Mouse (Mus musculus): ENCODE results near the gene Npb. TPM values are rescaled to one million over a fixed set of nuclear protein-coding genes. Genes with fewer than 3 reads are reported as not detected.
A peak's percentile ranks its signal among the peaks of the same experiment; 100 is the strongest.

Gene Npb
- polyA plus RNA-seq, 1 experiment from 2014 or later = 22.2 TPM

GRCm38 (mm10) chr11:120623961-120624679 is 15.8 kb downstream of the Npb start:
- H3K9ac ChIP-seq (replicated peaks) = peak overlapping the region; percentile 98
- H3K27ac ChIP-seq (ENCODE audit: low read depth) = peak overlapping the region; percentile 97
- ATAC-seq (peak; percentile 78), DNase-seq (peak; percentile 84)
- peak overlapping the region; percentile 99 for H3K4me3 ChIP-seq (ENCODE audit: low read depth, low read length)
- H3K27me3 ChIP-seq (ENCODE audit: insufficient read depth, low read length) = no peaks in the 10 kb centered on the region
- TF ChIP-seq EP300 (IDR thresholded peaks at IDR 0.05; ENCODE audit: low read depth) = no peak
- TF ChIP-seq CTCF (IDR thresholded peaks at IDR 0.05; ENCODE audit: low read depth) = peak; percentile 87
- 11% methylated on average over 30 of the region's 30 CpGs for WGBS (ENCODE audit: insufficient replicate concordance)
- H3K36me3 ChIP-seq (replicated peaks; ENCODE audit: insufficient read depth, low read length) = peaks cover 53% of the 10 kb centered on the region
- H3K4me2 ChIP-seq (ENCODE audit: low read depth, low read length) = peak overlapping the region; percentile 78
- H3K9me3 ChIP-seq (ENCODE audit: low read length) = no peaks in the 10 kb centered on the region
- peaks cover 46% of the 10 kb centered on the region for H3K4me1 ChIP-seq (ENCODE audit: insufficient read depth)

GRCm38 (mm10) chr11:120624680-120625111 is 16.4 kb downstream of the Npb start:
- DNase-seq (peak; percentile 89), ATAC-seq (peak; percentile 63)
- Histone ChIP-seq H3K4me2 (ENCODE audit: low read depth, low read length) (peak overlapping the region; percentile 78), H3K4me1 (ENCODE audit: insufficient read depth) (peaks cover 52% of the 10 kb centered on the region), H3K4me3 (ENCODE audit: low read depth, low read length) (peak overlapping the region; percentile 99), H3K27ac (ENCODE audit: low read depth) (peak overlapping the region; percentile 97), H3K9me3 (ENCODE audit: low read length) (no peaks in the 10 kb centered on the region), H3K9ac (replicated peaks) (peak overlapping the region; percentile 98), H3K27me3 (ENCODE audit: insufficient read depth, low read length) (no peaks in the 10 kb centered on the region), H3K36me3 (replicated peaks; ENCODE audit: insufficient read depth, low read length) (peaks cover 49% of the 10 kb centered on the region)
- under 1% methylated on average over 46 of the region's 53 CpGs for WGBS (ENCODE audit: insufficient replicate concordance)
- TF ChIP-seq CTCF (IDR thresholded peaks at IDR 0.05; ENCODE audit: low read depth) = no peak

GRCm38 (mm10) chr11:120625152-120625775 is 17.0 kb downstream of the Npb start, which contains the start of gene Sirt7:
Sirt7 (minus strand) TSS chr11:120625240.
- H3K27me3 ChIP-seq (ENCODE audit: insufficient read depth, low read length) = no peaks in the 10 kb centered on the region
- H3K4me2 ChIP-seq (ENCODE audit: low read depth, low read length) = peak within 1 kb of the TSS; percentile 78
- no peaks in the 10 kb centered on the region for H3K9me3 ChIP-seq (ENCODE audit: low read length)
- no peak for DNase-seq
- peaks cover 58% of the 10 kb centered on the region for H3K4me1 ChIP-seq (ENCODE audit: insufficient read depth)
- no peak for ATAC-seq
- H3K27ac ChIP-seq (ENCODE audit: low read depth) = peak within 1 kb of the TSS; percentile 97
- 14% methylated on average over 5 of the region's 5 CpGs for WGBS (ENCODE audit: insufficient replicate concordance)
- H3K9ac ChIP-seq (replicated peaks) = peak within 1 kb of the TSS; percentile 98
- TF ChIP-seq EP300 (IDR thresholded peaks at IDR 0.05; ENCODE audit: low read depth) (peak; percentile 20; the same call in 1 of the 2 replicates), CTCF (IDR thresholded peaks at IDR 0.05; ENCODE audit: low read depth) (no peak)
- peak within 1 kb of the TSS; percentile 99 for H3K4me3 ChIP-seq (ENCODE audit: low read depth, low read length)
- H3K36me3 ChIP-seq (replicated peaks; ENCODE audit: insufficient read depth, low read length) = peaks cover 43% of the 10 kb centered on the region

GRCm38 (mm10) chr11:120626785-120627467 is 18.6 kb downstream of the Npb start:
- DNase-seq (no peak), ATAC-seq (no peak)
- H3K9me3 ChIP-seq (ENCODE audit: low read length) = no peaks in the 10 kb centered on the region
- H3K36me3 ChIP-seq (replicated peaks; ENCODE audit: insufficient read depth, low read length) = peaks cover 27% of the 10 kb centered on the region
- 85% methylated on average over 11 of the region's 11 CpGs for WGBS (ENCODE audit: insufficient replicate concordance)
- H3K27ac ChIP-seq (ENCODE audit: low read depth) = peak overlapping the region; percentile 99
- TF ChIP-seq CTCF (IDR thresholded peaks at IDR 0.05; ENCODE audit: low read depth) (no peak), EP300 (IDR thresholded peaks at IDR 0.05; ENCODE audit: low read depth) (no peak)
- H3K4me2 ChIP-seq (ENCODE audit: low read depth, low read length) = peak overlapping the region; percentile 84
- no peaks in the 10 kb centered on the region for H3K27me3 ChIP-seq (ENCODE audit: insufficient read depth, low read length)
- H3K9ac ChIP-seq (replicated peaks) = peak overlapping the region; percentile 42; the same call in 1 of the 2 replicates
- H3K4me1 ChIP-seq (ENCODE audit: insufficient read depth) = peaks cover 73% of the 10 kb centered on the region
- H3K4me3 ChIP-seq (ENCODE audit: low read depth, low read length) = no peak overlapping the region

- 33% methylated on average over 22 of the region's 22 CpGs for WGBS (ENCODE audit: insufficient replicate concordance)
- peak overlapping the region; percentile 99 for H3K27ac ChIP-seq (ENCODE audit: low read depth)
- TF ChIP-seq EP300 (IDR thresholded peaks at IDR 0.05; ENCODE audit: low read depth) = no peak
- no peak for TF ChIP-seq CTCF (IDR thresholded peaks at IDR 0.05; ENCODE audit: low read depth)
- H3K9ac ChIP-seq (replicated peaks) = peak overlapping the region; percentile 42; the same call in 1 of the 2 replicates
- peak overlapping the region; percentile 96 for H3K4me3 ChIP-seq (ENCODE audit: low read depth, low read length)
- H3K4me1 ChIP-seq (ENCODE audit: insufficient read depth) = peaks cover 77% of the 10 kb centered on the region
- H3K9me3 ChIP-seq (ENCODE audit: low read length) = no peaks in the 10 kb centered on the region
- peak; percentile 66 for DNase-seq
- no peak for ATAC-seq
- H3K27me3 ChIP-seq (ENCODE audit: insufficient read depth, low read length) = no peaks in the 10 kb centered on the region
- H3K36me3 ChIP-seq (replicated peaks; ENCODE audit: insufficient read depth, low read length) = peaks cover 21% of the 10 kb centered on the region
- H3K4me2 ChIP-seq (ENCODE audit: low read depth, low read length) = peak overlapping the region; percentile 84
These were observed 19.4 kb downstream of the Npb start for GRCm38 (mm10) chr11:120627468-120628300.

All from liver, postnatal 0 days (tissue).